Mouse (Mus musculus): ENCODE data around the gene Aldh9a1.

The Aldh9a1 gene

DNA sequence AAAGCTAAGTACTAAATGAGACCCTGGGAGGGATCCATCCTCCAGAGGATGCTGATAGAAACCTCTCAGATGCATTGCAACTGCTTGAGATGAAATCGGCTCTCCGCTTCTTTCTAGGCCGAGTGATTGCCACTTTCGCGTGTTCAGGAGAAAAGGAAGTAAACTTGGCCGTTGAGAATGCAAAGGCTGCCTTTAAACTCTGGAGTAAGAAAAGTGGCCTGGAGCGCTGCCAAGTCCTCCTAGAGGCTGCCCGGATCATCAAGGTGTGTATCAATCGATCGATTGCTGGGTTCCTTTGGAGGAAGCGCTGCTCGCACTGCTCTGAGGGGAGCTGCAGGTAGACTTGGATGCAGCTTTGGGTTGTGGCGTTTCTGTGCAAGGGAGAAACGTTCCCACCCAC lies 2.6 kb downstream of the Aldh9a1 start:
- DNase-seq: no peak

DNA sequence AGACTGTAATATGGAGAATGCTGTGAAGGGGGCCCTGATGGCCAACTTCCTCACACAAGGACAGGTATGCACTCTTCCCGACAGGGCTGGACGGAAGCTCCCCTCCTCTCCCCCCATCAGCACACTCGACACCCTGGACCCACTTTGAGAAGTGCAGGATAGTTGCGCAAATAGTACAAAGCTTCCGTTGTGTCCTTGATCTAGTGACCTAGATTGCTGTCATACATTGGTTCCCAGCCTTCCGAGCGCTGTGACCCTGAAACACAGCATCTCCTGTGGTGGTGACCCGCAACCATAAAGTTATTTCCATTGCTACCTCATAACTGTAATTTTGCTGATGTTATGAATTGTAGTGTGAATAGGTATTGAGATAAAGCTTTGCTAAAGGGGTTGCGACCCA lies 7.6 kb downstream of the Aldh9a1 start:
- no peak for DNase-seq

DNA sequence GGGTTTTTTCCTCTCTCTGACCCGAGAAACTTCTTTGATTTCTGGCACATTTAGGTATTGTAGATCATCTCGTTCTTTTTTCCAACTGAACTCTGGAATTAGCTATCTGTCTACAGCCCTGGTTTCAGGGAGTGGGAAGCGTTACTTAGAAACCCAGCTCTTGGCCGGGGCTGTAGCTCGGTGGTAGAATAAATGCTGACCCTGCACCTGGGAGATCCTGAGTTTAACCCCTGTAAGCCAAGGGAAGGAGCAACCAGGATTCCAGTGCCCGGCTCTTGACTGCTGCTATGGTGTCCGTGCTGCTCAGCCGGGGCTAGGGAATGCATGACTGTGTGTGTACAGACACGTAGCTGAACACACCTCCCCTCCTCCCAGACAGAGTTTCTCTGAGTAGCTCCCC lies 8.9 kb downstream of the Aldh9a1 start:
- DNase-seq: no peak

DNA sequence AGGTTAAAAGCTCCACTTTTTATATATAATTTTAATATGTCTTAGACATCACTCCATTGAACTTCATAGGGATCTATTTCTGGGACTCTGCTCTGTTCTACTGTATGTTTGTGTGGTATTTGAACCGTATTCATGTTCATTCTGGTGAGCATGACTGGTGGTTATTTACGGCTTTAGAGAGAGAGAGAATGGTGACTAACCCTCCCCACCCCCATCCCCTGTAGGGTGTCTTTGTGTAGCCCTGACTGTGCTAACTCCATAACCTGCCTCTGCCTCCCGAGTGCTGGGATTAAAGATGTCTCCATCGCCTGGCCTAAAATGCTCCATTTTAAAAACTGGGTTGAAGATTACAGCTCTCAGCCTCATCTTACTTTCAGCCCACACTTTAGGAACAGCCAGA lies 10.5 kb downstream of the Aldh9a1 start:
- DNase-seq: no peak

DNA sequence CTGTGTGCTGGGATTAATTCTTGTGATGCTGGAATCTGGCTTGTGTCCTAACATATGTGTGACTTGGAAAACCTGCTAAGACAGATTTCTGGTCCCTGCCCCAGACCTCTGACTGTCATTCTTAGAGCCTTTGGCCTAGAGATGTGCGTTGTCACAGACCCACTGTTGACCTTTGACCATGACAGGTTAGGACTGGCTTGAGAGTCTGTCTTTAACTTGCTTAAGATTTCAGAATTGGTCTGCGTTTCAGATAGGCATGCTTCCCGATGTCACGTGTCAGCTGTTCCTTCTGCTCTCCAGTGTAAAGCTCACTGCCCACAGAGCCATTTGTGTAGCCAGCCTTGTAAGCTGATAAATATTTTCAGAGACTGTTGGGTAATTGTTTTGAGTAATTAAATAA lies 13.0 kb downstream of the Aldh9a1 start:
- no peak for DNase-seq

DNA sequence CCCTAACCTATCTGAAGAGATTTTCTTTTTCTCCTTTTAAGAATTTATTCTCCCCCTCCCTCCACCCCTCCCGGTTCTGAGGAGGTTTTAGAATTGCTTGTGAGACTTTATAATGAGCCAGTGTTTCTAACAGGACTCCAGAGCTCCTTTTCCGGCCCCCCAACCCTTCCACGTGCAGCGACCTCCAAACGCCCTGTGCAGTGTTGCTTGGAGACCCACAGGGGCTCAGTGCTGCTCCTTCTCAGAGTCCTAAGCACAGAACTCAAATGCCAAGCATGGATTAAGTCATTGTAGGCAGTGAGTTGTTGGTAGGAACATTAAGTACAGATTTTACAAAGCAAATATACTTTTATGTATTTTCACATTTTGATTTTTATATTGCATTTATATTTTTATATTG lies 13.5 kb downstream of the Aldh9a1 start:
- no peak for DNase-seq

DNA sequence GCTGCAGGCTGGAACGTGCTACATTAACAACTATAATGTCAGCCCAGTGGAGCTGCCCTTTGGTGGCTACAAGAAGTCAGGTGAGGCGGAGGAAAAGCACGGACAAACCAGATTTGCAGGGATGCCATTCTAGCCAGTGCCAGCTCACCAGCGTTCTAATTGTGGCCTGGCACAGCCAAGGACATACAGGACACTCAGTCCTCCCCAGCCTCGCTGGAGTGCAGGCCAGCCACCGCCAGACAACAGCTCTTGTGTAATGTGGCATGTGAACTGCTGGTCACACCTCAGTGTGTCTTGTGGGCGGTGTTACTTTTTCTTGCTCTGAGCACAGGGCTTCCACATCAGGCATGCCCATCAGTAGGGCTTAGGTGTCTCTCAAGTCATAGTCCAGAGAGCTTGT lies 16.0 kb downstream of the Aldh9a1 start:
- DNase-seq: no peak

DNA sequence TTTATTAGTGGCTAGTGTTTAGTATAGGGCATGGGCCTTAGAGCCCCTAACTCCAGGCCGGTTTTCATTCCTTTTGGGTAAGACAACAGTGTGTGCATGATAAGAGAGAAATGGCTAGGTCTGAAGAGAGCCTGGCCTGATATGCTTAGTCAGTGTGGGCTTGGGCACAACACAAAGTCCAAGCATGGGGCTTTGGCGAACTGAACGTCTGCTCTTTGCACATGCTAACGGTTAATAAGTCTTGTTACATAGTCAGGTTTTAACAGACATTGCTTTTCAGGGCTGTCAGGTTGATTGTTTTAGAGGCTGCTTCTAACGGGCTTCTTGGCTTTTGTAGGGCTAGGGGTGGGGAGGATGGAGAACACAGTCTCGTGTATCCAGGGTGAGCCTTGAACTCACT lies 16.8 kb downstream of the Aldh9a1 start:
- no peak for DNase-seq

DNA sequence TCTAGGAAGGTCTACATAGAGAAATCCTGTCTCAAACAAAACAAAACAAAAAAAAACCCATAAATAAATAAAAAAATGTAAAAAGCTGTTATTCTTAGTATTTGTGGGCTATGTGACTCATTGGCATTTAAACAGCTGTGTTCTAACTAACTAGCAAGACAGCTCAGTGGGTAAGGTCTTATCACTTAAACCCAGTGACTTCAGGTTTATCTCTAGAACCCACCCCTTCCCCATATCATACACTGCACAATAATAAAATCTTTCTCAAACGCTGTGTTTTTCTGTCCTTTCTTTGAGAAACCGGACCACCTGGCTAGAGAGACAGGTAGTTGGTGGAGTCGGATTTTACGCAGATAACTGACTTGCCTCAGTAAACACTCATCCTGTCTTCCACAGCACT lies 18.2 kb downstream of the Aldh9a1 start:
- DNase-seq: no peak

DNA sequence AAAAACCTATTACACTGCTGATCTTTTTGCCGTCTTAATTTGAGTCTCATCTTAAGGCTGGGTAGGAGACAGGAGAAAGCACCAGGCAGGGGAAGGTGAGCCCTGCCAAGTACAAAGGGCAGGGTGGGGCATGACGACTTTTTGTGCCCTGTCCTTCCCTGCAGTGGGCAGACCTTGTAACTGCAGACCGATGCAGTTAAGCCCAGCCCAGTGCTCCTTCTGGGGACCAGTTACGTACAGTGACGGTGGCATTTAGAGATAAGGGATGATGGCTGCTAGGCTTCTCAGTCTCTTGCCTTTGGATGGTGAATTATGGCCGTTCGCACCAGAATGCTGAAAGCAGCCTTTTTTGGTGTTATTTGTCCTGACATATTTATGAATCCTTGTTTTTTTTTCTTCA lies 18.7 kb downstream of the Aldh9a1 start:
- DNase-seq: no peak

DNA sequence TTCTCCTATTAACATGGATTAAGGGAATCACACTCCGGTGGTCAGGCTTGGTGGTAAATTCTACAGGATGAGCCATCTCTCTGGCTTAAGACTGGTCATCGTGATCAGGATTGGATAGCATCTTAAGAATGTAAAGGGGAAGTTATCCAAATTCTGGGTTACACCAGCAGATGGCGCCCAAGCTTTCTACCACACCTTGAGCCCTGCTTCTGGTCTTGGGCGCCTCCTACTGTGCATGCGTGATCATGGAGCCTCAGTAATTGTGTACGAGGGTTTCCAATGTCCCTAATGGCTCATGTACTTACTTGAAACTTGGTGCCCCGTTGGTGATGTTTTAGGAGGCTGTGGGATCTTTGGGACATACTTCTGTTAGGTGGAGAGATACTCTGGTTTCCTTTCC lies 20.1 kb downstream of the Aldh9a1 start:
- peak; percentile 91 to 93 for DNase-seq

DNA sequence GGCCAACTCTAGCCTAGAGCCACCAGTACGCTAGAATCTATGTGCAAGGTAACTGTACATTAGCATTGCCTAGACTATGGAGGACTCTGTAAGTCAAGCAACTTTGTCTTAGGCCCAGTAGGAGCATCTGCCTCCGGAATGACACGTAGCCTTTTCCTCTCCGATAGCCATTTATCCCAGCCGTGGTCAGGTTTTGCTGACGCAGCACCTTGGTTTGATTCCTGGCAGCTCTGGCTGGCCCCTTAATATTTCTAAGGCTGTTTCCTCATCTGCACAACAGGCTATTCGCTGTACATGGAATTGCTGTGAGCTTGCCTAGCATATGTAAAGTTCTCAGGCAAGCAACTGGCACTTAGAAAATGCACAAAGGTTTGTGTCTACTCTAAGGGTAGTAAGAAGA lies 22.9 kb downstream of the Aldh9a1 start:
- no peak for DNase-seq

DNA sequence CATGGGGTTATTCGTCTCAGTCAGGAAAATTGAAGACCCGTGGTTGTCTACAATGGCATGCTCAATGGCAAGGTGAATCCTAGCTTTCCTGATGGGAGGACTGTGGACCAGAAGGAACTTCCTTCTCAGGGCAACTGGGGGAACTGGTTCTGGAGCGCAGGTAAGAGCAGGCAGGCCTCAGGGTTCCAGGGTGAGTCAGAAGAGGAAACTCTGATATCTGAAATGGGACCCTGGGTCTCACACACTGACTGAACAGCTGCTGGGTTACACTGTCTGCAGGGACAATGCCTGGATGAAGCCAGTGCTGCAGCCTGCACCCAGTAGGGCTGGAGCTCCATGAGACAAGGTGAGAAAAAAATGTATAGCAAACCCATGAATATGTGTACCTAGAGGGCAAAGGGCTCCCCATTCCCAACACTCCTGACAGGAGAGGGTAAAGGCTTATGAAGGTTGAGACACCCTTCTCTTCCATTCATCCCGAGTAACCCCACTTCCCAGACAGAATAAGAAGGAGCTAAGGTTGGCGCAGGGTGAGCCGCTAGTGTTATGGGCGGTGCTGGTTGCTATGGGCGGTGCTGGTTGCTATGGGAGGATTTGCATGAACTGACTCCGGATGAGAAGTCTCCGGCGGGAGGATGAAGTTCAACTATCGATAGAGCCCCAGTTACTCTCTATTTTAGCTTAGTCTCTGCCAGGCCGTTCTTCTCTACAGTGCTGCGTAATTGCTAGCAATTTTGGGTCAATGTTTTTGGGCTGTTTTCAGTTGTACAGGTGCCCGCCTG lies 24.4 kb downstream of the Aldh9a1 start:
- peak; percentile 87 to 89 for DNase-seq

DNA sequence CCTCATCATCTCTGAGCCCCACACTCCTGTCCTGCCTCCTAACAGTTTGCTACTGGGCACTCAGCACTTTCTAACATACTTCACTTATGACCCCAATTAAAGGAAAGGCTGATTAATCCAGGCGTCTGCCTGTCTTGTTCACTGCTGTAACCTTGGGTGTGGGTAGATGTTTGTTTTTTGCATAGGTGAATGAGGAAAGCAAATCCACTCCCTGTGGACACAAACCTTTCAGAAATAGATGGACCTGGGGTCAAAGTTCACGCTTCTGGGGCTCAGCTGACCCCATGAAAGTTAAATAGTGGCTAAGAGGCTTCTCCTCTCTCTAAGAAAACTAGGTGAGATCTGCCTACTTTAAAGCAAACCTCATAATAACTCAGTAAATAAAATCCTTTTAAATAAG lies 25.2 kb downstream of the Aldh9a1 start:
- no peak for DNase-seq

DNA sequence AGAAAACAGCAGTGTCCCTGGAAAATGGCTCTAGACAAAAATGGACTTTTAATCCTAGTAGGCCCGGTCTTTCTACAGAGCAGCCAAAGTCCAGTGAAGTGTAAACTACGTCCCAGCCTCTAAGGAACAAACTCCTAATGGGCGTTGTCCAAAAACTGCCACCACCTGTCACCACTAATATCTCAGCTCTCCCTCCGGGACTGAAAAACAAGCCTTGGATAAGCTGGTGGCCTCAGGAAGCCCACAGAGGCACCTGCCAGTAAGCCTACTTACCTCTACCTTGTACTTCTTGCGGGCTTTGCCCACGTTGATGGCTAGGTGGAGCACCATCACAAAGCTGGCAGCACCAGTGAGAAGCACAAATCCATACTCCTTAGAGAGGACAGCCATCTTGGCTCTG lies 28.2 kb downstream of the Aldh9a1 start:
- no peak for DNase-seq

DNA sequence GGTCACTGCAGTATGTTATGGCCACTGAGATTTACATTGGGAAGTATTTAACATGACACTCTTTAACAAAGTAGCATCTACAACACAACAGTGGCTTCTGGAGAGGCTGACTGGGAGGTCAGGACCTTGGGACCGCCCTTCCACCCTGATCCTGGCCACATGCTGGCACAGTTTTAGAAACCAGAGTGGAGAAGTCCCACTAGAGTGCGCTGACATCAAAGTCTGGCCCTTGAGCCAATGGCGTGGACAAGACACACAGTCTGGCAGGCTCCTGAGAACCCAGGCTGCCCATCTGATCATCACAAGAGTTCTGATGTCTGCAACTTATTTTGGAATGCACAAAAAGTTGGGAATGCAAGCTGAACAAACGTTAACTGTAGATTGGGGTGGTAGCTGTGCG lies 30.0 kb downstream of the Aldh9a1 start:
- DNase-seq: no peak

DNA sequence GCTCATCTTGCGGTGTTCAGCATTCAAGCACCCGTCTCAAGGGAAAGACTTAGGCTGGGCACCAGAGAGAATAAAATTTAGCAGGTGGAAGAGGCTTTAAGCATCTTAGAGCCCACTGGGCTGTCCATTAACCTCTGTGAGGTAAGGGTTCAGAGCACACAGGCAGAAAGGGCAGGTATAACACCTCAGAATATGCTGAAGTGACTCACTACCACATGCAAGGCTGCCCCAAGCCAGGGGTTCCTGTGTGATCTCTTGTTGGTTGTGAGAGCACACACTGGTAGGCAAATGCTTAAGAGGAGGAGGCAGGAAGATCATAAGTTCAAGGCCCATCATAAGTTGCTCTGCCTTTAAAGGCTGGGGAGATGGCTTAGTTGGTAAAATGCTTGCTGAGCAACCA lies 30.4 kb downstream of the Aldh9a1 start:
- DNase-seq: no peak

DNA sequence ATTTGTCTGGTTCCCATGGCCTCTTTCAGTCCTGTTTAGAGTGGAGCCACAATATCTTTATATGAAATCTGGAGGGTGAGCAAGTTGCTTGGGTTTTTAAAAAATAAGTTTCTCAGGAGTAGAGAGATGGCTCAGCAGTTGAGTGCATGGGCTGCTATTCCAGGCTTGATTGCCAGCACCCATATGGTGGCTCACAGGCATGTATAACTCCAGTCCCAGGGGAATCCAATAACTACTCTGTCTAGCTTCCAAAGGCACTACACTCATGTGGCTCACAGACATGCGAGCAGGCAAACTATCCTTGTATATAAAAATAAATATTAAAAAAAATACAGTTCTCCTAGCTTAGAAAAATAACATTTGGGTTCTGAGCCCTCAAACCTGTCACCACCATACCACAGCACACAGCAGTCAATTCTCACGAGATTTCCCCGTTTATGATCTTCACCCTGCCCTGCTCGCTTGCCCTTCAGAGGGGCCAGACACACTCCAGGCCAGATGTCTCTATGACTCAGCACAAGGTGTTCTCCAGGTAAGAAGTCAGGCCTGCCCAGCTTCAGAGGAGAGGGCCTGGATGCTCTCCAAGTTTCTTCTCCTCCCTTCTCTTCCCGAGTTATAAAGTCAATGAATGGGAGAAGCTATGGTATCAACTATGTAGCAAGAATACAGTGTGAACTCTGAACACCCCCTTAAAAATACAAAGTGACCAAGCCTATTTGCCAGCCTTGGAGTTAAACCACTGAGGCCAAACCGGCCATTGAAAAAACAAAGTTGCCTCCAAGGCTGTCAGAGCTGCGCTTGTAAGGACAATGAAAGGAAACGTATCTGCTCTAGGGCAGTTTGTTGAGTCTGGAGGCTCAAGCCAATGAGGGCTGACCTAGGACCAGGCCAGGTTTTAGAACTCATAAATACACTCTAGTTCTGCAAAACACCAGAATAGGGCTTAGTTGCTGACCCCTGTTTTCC lies 31.5 kb downstream of the Aldh9a1 start:
- DNase-seq: no peak

DNA sequence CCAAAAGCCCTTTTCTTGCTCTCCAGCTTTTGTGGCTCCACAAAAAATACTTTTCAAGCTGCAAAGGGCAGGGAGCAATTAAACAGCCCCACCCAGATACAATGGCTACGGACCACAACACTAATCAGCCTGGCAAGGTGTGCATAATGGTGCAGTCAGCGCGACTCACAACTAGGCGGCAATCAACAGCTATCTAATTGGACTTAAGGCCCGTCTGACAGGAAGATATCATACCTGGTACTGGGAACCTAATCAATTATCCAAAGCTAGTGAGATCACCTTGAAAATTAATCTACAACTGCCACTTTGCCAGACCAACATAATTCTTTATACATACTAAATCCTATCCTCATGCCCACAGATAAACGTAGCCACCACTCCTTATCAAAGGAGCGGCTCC lies 32.5 kb downstream of the Aldh9a1 start:
- DNase-seq: no peak

DNA sequence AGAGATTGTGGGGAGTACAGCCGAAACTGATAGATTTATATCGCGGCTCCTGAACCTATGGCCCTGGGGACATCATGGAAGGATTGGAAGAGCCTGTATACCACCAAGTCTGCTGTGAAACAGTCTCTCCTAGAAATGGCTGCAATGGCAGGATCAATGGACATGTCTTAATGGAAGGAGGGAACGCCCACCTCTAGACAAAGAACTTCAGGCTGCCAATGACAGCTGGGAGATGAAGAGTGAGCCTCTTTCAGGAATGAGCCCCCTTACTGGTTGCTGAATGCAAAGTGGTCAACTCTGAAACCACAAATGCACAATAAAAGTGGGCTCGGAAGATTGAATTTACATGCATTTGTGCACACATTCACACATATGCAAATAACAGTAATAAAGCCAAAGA lies 33.0 kb downstream of the Aldh9a1 start:
- no peak for DNase-seq

DNA sequence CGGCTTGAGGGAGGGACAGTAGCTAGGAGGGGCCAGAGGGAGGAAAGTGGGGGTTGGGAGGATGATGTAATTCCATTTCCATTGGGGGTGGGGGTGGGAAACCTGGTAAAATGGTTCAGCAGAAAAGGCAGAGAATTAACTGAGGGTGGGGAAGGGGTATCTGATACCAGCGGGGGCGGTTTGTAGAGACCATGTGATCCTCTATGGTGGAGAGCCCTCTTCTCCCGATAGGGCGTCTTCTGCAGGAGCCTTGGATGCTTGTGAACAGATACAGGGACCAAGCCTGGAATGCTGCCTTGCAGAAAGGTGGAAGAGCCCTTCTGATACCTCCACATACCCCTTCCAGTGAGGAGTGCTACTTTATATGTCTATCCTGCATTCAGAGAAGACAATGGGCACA lies 33.4 kb downstream of the Aldh9a1 start:
- DNase-seq: no peak

DNA sequence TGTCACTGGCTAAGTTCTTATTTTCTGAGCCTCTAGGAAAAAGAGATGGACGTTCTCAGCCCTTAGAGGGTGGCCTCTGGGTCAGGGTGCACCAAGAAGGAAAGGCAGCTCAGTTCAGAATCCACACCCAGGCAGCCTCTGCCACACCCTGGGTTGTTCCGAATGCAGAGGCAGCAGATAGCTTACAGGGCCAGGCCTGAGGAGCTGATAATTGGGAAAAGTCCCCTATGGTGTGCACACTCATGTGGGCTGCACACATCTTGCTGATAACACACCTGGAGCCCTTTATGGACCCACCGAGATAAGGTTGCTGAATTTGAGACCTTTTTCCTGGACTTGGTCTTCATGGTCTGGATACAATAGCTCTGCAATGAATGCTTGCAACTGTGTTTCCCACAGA lies 34.4 kb downstream of the Aldh9a1 start:
- no peak for DNase-seq

DNA sequence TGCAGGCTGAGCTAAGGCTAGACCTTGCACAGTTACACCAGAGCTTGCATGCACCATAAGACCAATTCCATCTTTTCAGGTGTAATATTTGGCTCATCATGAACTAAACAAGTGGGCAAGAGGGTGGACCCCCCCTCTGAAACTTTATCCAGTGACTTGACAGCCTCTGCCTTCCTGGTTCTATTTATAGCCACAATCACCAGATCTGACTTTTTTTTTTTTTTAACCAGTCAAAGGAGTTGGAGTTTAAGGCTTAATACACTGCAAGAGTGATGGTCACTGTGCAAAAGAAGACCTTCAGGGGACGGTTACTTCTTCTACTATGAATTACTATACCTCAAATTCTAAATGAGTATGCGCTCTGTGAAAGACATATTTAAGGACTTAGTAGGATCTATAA lies 35.4 kb downstream of the Aldh9a1 start:
- no peak for DNase-seq

DNA sequence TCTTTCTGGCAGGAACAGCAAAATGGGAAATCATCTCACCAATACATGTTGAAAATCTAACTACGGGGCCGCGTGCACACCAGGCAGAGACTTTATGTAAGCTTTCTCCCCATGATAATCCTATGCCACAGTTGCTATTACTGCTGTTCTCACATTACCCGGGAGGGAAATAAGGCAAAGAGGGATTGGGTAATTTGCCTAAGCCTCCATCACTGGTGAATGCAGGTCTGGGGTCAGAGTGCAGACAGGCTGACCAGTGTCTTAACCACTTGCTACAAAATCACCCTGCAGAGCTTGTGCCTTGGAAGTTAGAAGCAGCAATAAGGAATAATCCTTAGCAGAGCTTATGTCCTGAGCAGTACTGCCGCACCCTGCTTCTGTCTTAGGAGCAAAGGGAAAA lies 35.8 kb downstream of the Aldh9a1 start:
- no peak for DNase-seq

All from B cell, adult 2 months (primary cell).